Mouse (Mus musculus) heart, postnatal 4 days (tissue): ENCODE measurements at regions not wholly inside any gene's neighbourhood (a gene's known extent, or its start where the extent isn't known, plus 50 kb on each side); places are given as distances from the start of the nearest gene placed in this dataset.
A peak's percentile ranks its signal among the peaks of the same experiment; 100 is the strongest.

ENCODE experiments used
- DNase-seq: peaks from one replicate; pipeline ENCODE4 v3.0.0; 2021

DNA sequence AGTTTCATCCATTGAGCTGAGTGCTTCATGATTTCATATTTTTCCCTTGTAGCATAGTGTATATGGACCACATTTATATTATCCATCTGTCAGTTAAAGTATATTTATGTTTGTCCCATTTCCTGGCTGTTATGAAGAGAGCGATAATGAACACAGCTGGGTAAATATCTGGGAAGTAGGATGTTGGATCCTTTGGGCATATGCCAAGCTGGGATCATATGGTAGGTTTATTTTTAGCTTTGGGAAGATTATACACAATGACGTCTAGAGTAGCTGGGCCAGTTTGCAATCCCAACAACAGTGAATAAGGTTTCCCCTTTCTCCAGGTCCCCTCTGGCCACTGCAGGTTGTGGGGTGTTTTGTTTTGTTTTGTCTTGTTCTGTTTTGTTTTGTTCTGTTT lies 164.5 kb downstream of the Gm765 start:
- DNase-seq: peak; percentile 33

DNA sequence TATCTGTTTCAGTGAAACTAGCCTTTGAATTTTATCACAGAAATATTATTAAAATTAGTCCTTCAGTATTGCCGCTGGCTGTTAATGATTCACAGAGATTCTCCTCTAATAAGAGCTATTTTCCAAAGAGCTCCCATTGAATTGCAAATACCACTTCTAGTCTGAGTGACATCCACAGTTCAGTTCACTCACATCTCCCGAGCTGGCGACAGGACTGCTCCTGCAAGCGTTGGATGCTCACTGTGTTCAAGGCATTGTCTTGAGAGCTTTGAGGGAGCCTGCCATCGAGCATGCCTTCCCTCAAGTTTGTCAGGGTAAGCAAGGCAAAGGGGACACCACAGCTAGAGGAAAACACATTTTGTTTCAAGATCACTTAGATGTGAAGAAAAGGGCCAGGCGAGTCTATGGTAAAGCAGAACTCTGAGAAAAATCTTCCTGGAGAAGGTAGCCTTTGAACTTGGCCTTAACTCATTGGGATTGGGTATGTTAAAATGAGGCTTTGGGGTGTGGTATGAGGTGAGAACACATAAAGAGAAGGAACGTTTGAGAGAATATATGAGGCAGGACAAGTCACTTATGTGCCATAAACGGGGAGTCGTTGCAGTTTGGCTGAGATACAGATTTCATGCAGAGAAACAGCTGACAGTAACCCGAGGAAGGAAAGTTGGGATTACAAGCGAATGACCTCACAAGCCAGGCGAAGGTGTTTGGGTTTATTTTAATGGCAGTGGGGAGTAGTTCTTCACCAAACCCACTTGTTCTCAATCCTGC lies 193.3 kb downstream of the Gm765 start:
- DNase-seq: no peak

DNA sequence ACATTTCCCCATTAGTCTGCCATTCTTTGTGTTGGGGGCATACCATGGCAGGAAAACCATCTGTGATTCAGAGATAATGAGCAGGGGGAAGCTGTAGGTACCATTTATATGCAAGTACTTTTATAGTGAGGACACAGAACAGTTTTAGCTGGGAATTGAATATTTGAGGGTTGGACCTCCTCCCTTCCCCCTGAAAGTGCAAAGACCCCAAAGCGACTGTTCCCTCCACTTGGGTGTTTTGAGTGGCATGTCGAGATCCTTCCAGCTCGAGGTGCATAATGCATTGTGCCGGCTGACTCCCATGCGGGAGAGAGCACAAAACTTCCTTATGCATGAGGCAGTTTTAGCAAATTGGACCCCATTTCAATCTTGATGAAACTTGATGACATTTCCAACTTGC lies 194.7 kb downstream of the Gm765 start:
- DNase-seq: no peak

DNA sequence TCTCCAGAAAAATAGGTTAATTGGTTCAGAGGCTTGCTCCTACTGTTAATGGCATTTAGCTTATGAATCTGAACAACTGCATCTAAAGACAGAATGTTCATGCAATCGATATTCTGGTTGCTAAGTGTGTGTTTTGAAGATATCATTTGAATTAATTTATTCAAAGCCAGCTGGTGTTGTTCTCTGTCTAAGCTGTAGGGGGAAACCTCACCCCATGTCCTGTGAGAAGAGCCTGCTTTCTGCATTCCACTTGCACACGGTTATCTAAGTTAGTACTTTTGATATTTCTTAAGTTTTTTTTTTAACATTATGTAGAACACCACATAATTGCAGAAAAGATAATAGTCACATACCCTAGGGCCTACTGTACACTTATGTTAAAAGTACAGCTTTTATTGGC lies 209.6 kb downstream of the Gm765 start:
- DNase-seq: peak; percentile 34

DNA sequence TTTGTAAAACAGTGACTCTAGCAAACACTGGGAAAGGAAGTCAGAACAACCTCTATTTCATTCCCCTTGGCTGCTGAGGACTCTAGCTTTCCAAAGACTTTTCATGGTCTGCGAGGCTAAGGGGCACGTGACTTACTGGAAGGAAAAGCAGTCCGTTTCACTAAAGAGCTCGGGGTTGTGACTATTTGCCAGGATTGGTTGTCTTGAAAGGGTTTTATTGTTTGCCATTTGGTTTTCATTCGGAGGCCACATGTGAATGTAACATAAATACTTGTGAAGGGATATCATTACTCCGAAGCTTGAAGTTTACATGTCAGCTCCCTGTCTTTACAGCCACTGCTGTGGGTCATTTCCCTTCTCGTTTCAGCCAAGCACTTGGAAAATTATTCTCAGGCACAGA lies 217.1 kb downstream of the Gm765 start:
- DNase-seq: no peak

DNA sequence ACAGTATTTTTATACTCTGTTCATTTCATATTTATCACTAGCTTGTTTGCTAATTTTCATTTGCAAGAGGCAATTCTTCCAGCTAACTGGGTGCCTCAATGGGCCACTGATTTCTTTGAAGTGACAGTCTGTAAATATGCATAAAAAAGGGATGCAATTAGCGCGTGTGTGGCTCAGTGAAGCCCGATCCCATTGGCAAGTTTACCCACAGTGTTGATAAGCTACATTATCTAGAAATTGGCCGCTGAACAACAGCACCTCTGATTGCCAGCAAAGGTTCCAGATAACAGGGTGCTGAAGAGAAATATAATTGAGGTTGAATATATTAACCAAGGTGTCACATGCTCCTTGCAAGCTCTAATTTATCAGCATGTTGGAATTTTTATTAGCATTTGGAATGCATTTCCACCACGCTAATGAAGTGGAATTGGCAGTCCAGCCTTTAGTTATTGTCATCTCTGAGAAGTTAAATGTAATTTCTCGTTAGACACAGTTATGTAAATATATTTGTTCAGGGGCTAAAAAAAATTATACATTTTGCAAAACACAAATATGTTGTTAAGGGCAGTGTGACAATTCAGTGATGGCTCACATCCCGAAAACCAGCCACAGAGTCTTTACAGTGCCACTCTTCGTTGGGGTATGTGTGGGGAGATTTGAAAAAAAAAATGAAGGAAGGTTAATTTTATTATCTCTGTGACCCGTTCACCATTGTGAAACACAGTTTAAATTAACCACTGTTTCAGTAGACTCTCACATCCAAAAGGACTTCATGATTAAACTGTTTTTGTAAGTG lies 224.0 kb downstream of the Gm765 start:
- no peak for DNase-seq

DNA sequence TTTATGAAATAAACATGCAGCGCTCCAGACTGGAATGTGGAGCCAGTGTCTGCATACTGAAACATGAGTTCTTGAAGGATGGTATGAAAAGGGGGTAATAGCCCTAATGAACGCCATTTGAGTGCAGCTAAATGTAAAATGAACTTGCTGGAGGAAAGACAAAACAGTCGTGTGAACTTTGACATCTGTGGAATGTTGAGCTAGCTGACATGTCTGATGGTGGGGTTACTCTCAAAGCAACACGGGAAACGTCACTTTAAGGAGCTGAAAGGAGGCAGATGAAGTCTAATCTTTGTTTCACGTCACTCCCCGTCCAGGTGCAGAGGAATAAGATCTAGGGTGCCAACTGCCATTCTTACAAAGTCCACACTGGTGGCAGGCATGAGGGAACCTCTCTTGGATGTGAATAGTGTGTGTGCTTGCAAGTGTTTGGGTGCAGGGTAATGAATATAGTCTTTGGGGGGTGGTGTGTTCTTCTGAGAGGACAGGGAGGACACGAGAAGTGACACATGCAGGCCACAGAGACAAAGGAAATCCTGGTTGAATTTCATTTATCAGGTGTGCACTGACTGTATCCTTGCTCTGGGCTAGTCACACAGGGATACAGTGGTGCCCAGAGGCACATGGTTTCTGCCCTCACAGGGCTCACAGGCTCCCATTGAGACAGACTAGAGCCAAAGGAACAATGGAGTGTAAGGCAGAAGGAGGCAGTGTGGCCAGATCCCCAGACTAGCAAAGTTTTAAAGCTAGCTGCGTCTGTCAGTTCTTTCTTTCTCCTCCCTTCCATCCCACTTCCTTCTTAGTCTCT lies 228.0 kb downstream of the Gm765 start:
- peak; percentile 7 for DNase-seq

DNA sequence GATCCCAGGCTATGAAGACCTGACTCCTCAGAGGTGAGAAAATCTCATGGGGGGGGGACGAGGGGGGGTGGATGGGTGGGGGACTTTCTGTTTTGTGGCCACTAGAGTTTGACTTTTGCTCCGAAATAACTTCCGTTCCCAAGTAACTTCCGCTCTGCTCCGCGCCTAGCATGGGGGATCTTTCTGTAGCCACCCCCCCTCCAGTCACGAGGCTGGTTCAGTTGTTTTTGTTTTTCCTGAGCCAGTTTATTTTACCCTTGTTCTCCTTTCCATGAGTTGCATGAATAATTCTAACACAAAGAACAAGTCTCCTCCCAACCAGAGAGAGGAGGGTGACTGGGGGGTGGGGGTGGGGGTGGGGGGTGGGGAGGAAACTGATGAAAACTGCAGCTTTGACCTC lies 228.8 kb downstream of the Gm765 start:
- no peak for DNase-seq

DNA sequence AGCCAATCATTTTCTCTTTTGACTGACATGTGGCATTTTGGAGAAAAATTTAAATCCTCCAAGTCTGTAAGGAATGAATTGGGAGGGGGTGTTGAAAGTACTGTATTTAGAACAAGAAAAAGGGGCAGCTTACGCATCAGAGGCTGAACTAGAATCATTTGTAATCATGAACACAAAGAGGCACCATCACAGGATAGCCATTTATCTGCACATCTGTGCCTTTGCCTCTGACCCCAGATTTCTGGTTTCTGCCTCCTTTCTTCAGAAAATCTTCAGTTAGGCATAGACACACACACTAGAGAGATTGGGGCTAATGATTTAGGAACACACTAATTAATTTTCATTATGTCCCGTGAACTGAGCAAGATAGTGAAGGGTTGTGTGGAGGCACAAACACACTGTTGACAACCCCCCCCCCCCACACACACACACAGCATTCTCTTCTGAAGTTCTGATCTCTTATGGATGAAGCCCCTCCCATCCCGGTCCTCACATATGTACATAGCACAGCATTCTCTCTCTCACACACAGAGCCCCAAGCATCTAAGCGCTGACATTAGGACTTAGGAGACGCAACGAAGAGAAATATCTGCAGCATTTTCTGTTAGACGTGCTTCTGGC lies 229.9 kb downstream of the Gm765 start:
- no peak for DNase-seq

DNA sequence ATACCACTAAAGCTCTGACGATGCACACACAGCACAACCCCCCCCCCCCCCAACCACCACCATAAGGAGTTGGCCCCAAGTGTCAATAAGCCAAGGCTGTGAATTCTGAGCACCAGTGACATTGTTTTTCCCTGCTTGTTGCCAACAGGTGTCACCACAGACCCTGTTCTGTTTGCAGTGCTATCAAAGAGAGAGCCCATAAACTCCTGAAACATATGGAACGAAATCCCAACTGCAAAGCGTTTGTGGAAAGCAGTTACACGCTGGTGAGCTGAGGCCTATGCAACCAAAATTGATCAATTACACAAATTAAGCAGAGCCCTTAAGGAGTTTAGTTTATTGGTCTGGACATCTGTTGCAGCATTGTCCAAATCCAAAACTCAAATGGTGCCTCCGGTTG lies 235.4 kb downstream of the Gm765 start:
- no peak for DNase-seq

DNA sequence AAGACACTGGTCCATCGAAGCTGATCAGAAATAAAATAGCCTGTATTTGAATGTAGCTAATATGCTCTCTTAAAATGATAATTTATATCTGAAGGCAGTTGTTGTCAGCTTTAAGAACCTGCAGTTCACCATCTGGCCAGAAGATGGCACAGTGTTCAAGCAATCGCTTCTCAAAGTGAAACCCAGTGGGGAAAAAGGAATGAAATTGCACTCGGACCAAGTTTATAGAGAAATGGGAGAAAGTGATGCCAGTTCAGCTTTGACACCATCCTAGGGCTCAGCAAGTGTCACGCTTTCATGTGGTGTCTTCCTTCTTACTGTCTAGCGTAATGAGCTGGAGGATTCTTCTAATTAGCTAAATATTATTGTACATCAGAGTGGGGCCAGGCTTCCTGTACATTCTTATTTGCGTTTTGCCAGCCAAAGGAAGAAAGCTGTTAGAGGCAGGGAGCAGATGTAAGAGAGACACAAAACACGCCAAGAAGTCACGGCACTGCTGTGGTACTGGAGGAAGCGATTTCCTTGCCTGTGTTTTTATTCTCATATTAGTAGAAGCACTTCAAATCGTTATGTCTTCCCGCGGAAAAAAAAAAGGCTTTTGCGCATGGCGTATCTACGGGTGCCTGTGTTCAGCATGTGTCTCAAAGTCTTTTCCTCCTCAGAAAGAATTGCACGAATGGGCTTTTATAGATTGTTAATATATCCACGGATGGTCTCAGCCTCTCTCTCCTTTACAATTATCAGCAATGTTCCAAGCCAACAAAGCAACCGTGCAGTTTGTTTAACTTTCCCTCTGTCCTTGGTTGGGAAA lies 237.1 kb downstream of the Gm765 start:
- DNase-seq: peak; percentile 85

DNA sequence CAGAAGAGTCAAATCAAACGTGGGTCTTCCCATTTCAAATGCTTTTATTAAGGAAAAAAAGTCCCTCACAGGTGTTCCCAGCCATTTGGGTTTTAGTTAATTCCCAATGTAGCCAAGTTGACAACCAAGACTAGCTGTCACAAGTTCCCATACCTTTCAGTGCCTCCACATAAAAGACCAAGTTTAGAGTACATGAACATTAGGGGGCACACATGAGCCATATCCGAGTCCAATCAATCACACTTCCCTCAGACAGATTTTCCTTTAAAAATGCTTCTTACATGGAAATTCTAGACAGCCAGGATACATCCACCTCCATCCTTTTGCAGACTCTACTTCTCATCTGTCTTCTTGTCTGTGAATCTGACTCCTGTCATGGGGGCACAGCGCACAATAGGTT lies 238.1 kb downstream of the Gm765 start:
- no peak for DNase-seq

DNA sequence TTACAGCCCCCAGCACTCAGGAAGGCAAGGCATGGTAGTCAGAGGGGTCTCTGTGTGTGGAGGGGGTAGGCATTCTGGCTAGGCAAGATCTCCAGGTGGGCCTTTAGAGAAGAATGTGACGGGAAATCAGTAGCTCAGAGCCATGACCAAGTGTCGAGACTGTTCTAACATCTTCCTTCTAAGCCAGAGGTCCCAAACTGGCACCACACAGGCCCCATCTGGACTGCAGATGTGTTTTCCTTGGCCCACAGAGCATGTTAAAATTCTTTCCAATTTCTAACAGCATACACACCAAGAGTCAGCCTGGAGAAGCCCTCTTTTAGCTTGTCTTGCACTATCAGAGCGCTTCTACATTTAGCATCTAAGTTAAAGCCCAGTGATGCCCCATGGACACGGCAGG lies 241.5 kb downstream of the Gm765 start:
- no peak for DNase-seq

DNA sequence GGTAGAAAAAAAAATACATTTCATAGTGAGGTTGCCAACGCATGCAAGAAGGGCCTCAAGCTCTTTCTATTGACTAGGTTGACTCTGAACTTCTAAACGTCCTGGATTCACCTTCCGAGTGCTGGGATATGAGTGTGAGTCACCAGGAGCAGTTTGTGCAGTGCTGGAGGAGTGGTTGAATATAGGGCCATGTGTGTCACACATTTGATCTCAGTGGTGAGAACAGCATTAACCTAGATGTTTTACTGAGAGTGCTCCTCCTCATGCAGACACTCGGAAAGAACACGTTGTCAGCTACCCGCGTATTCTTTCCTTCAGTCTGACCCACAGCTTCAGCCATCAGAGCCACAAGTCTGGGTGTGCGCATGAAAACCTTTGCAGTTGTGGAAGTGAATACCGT lies 243.4 kb downstream of the Gm765 start:
- DNase-seq: no peak

DNA sequence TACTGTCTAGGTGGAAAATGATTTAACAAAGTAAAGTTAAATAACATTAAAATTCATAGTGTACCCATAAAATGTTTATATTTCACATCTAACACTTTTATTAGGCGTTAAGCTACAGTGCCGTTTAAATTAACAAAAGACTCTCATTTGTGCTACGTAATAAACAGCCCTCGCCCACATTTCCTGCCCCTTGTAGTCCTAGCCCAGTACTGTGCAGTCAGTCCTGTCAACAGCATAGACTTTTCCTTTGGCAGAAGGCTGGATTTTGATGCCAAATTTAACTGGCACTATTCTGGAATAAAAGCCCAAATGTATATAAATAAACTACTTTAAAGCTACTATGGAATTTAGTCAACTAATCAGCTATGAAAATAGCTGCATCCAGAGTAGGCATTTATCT lies 247.3 kb downstream of the Gm765 start:
- DNase-seq: no peak

DNA sequence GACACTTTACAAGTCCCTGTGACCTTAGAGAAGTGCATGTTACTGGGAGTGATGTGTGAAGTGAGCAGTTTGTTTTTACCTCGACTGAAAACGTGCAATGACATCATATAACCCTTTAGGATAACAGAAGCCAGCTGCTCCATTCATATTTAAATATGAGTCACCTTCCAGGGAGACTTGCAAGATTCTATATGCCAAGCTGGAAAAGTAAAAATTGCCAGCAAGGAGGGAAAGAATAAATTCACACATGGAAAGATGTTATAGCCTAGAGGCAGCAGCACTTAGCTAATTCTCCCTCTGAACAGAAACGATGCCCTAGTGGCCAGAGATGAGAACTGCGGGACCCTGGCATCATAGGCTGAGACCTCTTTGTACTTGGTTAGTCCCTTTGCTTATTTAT lies 253.4 kb downstream of the Gm765 start:
- DNase-seq: peak; percentile 41

DNA sequence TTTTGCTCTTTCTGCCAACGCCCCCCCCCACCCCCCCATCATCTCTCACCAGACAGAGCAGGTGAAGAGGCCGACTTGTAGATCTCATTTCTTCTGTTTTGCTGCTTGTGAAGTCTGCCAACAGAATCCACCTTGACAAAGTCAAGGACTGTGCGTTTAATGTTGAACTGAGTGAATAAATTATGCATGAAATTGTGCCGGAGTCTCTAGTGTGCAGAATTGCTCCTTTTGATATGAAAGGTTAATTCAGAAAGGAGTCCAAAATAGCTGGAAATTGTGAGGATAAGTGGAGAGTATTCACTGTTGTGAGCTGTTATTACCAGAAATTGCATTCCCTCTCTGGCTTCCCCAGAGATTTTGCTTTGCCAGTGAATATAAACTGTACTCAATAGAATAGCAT lies 262.5 kb downstream of the Gm765 start:
- no peak for DNase-seq
